Mouse (Mus musculus) erythroblast, embryonic 14.5 days (primary cell): ENCODE results near the gene Proser2.

Source experiments
- GATA1 ChIP-seq: IDR thresholded peaks from 2 replicates; pipeline ENCODE4 v1.6.1; 2012; ENCODE audit warnings: low read length, inconsistent platforms, mixed read lengths
- TAL1 ChIP-seq: IDR thresholded peaks from 3 replicates; pipeline ENCODE4 v1.6.1; 2012; ENCODE audit warnings: low read length, inconsistent platforms, mixed read lengths

DNA sequence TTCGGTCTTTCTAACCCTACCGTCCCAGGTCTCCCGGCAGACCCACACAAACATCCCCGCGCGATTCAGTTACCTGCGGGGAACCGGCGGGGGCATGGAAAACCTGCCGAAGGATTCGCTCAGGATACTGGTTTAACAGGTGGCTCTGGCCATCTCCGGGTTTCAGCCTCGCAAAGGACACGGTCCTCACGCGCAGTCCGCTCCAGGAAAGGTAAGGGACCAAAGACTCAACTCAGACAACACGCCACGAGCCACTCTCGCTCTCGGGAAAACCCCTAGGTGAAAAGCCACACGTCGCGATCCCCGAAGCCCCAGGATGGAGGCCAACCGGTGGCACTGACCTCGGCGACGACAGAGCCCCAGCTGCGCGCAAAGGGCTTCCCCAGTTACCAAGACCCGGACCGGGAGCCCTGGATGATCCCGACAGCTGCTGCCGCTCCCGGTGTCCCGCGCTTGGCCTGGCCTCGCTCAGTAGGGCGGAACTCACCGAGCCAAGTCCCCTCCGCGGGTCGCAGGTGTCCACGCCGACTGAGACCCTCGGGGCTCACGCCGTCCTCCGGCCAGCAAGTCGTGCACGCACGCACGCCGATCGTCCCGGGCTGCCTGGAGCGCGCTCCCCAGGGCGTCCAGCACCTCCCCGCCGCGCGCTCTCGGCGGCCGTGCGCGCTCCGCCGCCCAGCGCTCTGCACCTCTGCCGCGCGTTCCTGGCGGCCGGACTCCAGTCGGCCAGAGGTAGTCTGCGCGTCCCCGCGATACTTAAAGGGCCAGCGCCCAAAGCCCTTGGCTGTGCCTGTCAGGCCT is at the start of gene Proser2:
- TF ChIP-seq TAL1 (no peak), GATA1 (no peak)
